Mouse (Mus musculus) kidney, embryonic 16.5 days (tissue): ENCODE data around the gene Tectb. TPM values are rescaled to one million over a fixed set of nuclear protein-coding genes. Genes with fewer than 3 reads are reported as not detected.
"Not testable (repeated sequence)": the region's sequence is repeated elsewhere in the genome, so short reads cannot be mapped to it uniquely, and the experiment has no call there.

ENCODE experiments used
- ATAC-seq: fragments of 200-750 bp; cut with Nextera tagmentation; 2 replicates; pipeline ENCODE4 v1.8.0; 2017; ENCODE audit warnings: moderate TSS enrichment; ENCODE audit not compliant: low FRiP score, low TSS enrichment
- H3K27ac ChIP-seq: fragments of 300-500 bp; sonication (generic); 2 replicates; pipeline ENCODE4 v1.5.1; 2014; ENCODE audit warnings: low read length
- H3K27me3 ChIP-seq: fragments of 300-500 bp; sonication (generic); 2 replicates; pipeline ENCODE4 v1.6.1; 2014; ENCODE audit warnings: low read length, control low read depth, mixed read lengths; ENCODE audit not compliant: insufficient read depth
- H3K36me3 ChIP-seq: fragments of 300-500 bp; sonication (generic); 2 replicates; pipeline ENCODE4 v1.6.1; 2014; ENCODE audit warnings: low read length, control low read depth, mixed read lengths; ENCODE audit not compliant: insufficient read depth
- H3K4me1 ChIP-seq: fragments of 300-500 bp; sonication (generic); 2 replicates; pipeline ENCODE4 v1.6.1; 2014; ENCODE audit warnings: low read length, control low read depth, mixed read lengths; ENCODE audit not compliant: insufficient read depth
- H3K4me2 ChIP-seq: fragments of 300-500 bp; sonication (generic); replicated peaks from 2 replicates; pipeline ENCODE4 v1.6.1; 2014; ENCODE audit warnings: low read depth, low read length
- H3K4me3 ChIP-seq: fragments of 300-500 bp; sonication (generic); 2 replicates; pipeline ENCODE4 v1.5.1; 2014; ENCODE audit warnings: mild to moderate bottlenecking, low read length
- H3K9ac ChIP-seq: fragments of 300-500 bp; sonication (generic); replicated peaks from 2 replicates; pipeline ENCODE4 v1.6.1; 2014; ENCODE audit warnings: low read length
- H3K9me3 ChIP-seq: fragments of 300-500 bp; sonication (generic); 2 replicates; pipeline ENCODE4 v1.6.1; 2016; ENCODE audit warnings: low read length, control low read depth
- WGBS: fragments of 180-500 bp; shearing (Covaris S2); extraction: QIAGEN DNeasy Blood & Tissue Kit; methylation state at CpG from one replicate; pipeline ENCODE4 v1.1.7; 2014; 5-methylcytosine and 5-hydroxymethylcytosine counted together
- polyA plus RNA-seq: library from polyadenylated mRNA; unstranded; fragments of >200 nt; fragmentation: Nextera tagmentation; extraction: Ambion mirVana; gene quantifications from 2 replicates; pipeline ENCODE4 v1.2.1, GENCODE M21; 2015

The Tectb gene
- polyA plus RNA-seq, 1 experiment from 2014 or later, result not detected

DNA sequence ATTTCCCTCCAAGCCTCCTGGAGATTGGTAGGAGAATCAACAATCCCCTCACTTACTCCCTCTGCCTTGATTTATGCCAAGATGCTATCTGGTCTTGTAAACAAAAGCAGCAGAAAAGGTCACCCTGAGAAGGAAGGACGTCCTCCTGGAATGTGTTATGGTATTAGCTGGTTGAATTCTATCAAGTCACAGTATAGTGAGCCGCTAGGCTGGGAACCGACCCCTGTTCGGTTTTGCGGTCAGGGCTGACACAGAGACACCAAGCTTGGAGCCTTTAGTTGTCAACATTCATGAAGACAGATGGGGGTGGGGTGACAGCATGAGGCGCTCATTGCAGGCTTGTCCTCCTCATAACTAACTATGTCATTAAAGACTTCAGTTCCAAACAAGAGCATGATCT, 20.7 kb upstream of the Tectb start:
- Histone ChIP-seq H3K4me2 (no peak overlapping the region), H3K9ac (no peak overlapping the region), H3K9me3 (no peaks in the 10 kb centered on the region), H3K27me3 (no peaks in the 10 kb centered on the region), H3K36me3 (no peaks in the 10 kb centered on the region), H3K4me1 (peaks cover 4% of the 10 kb centered on the region; the same call in 1 of the 2 replicates), H3K27ac (no peak overlapping the region), H3K4me3 (no peak overlapping the region)
- no peak for ATAC-seq
- WGBS, result 59% methylated on average over 6 of the region's 6 CpGs

GRCm38 (mm10) chr19:55162271-55162670, 18.3 kb upstream of the Tectb start:
- H3K27me3 ChIP-seq, result no peaks in the 10 kb centered on the region
- no peak overlapping the region for H3K4me2 ChIP-seq
- H3K9ac ChIP-seq, result no peak overlapping the region
- no peak overlapping the region for H3K4me3 ChIP-seq
- H3K27ac ChIP-seq, result no peak overlapping the region
- H3K9me3 ChIP-seq, result no peaks in the 10 kb centered on the region
- peaks cover 4% of the 10 kb centered on the region; the same call in 1 of the 2 replicates for H3K4me1 ChIP-seq
- WGBS, result 76% methylated on average over 4 of the region's 4 CpGs
- H3K36me3 ChIP-seq, result no peaks in the 10 kb centered on the region
- ATAC-seq, result no peak

DNA sequence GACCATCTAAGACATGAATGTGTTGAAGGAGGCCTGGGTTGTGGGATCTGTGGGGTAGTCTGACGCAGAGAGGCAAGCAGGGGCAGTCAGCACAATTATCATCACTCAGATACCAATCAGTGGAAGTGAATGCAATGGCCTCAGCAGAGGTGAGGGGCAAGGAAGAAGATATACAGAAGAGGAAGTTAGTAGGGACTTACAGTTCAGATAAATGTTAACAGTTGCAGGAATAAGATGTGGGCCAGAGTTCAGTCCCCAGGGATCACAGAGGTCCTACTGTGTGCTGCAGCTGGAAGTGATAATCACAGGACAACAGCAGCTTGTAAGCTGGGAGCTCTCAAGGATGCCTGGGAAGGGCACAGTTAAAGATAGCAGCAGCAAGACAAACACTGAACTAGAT, 16.4 kb upstream of the Tectb start:
- Histone ChIP-seq H3K27ac (no peak overlapping the region), H3K36me3 (no peaks in the 10 kb centered on the region), H3K4me1 (peaks cover 4% of the 10 kb centered on the region; the same call in 1 of the 2 replicates), H3K4me3 (no peak overlapping the region), H3K9ac (no peak overlapping the region), H3K27me3 (no peaks in the 10 kb centered on the region), H3K4me2 (no peak overlapping the region), H3K9me3 (no peaks in the 10 kb centered on the region)
- no peak for ATAC-seq
- WGBS, result 88% methylated on average over 1 of the region's 1 CpGs

DNA sequence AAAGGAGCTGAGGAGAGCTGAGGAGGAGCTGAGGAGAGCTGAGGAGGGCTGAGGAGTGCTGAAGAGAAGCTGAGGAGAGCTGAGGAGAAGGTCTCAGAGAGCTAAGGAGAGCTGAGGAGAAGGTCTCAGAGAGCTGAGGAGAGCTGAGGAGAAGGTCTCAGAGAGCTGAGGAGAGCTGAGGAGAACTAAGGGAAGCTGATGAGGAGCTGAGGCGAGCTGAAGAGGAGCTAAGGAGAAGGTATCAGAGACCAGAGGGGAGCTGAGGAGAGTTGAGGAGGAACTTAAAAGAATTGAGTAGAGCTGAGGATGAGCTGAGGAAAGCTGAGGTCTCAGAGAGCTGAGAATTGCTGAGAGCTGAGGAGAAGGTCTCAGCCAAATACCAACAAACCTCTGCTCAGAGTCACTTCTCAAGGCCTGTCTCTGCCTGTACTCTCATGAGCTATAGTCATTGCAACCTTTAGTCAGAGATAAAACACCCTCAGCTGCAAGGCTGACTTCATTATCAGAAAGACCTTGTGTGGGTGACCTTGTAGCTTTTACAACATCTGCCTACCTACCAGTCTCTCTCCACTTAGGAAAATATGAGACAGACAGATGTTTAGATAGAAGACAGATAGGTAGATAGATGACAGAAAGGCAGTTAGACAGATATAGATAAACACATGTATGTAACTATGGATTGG, 15.2 kb upstream of the Tectb start:
- 81% methylated on average over 1 of the region's 1 CpGs for WGBS
- peaks cover 7% of the 10 kb centered on the region for H3K9me3 ChIP-seq
- no peaks in the 10 kb centered on the region for H3K36me3 ChIP-seq
- no peaks in the 10 kb centered on the region for H3K27me3 ChIP-seq
- no peaks in the 10 kb centered on the region for H3K4me1 ChIP-seq
- H3K4me2 ChIP-seq, result no peak overlapping the region
- no peak for ATAC-seq
- no peak overlapping the region for H3K27ac ChIP-seq
- H3K9ac ChIP-seq, result no peak overlapping the region
- H3K4me3 ChIP-seq, result no peak overlapping the region

DNA sequence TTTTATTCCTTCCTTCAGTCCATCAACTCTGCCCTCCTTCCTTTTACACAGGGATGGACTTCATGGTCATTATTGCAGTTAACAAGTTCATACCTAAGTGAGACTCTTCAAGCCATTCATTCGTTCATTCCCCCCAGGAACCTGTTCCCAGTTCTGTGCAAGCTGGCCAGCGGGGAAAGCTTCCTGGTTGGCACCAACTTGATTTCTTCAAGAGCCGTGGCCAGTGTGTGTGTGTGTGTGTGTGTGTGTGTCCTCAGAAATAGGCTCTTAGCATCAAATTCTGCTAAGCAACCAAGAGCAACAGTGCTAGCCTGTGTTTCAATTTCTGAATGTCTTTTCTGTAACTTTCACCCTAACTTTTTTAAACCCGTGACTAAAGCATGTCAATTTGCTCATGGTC, 14.6 kb upstream of the Tectb start:
- no peak overlapping the region for H3K4me2 ChIP-seq
- H3K9ac ChIP-seq, result no peak overlapping the region
- 78% methylated on average over 4 of the region's 4 CpGs for WGBS
- H3K4me3 ChIP-seq, result no peak overlapping the region
- no peak for ATAC-seq
- peaks cover 9% of the 10 kb centered on the region for H3K9me3 ChIP-seq
- no peaks in the 10 kb centered on the region for H3K27me3 ChIP-seq
- H3K4me1 ChIP-seq, result no peaks in the 10 kb centered on the region
- no peak overlapping the region for H3K27ac ChIP-seq
- no peaks in the 10 kb centered on the region for H3K36me3 ChIP-seq

GRCm38 (mm10) chr19:55166741-55167140, 13.8 kb upstream of the Tectb start:
- WGBS, result 81% methylated on average over 2 of the region's 2 CpGs
- no peak for ATAC-seq
- H3K36me3 ChIP-seq, result no peaks in the 10 kb centered on the region

DNA sequence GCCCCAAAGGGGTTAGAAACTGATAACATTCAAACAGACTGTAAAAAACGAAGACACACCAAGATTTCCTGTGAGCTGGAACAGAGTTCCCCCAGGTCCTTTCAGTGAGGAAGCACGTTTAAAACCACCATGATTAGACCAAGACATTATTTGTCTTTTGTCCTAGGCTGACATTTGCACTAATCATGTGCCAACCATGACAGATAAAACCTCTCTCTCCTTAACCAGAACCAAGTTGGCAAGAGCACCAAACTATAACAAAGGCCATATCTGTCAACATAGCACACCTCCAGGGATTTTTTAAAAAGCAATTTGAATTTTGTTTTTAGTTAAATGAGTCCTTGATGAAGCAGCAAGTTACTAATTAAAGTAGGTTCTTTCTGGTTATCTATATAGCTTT, 12.8 kb upstream of the Tectb start:
- no peaks in the 10 kb centered on the region for H3K4me1 ChIP-seq
- ATAC-seq, result no peak
- H3K9me3 ChIP-seq, result peaks cover 9% of the 10 kb centered on the region
- no peak overlapping the region for H3K27ac ChIP-seq
- H3K4me2 ChIP-seq, result no peak overlapping the region
- 64% methylated on average over 2 of the region's 2 CpGs for WGBS
- no peak overlapping the region for H3K4me3 ChIP-seq
- H3K9ac ChIP-seq, result no peak overlapping the region
- no peaks in the 10 kb centered on the region for H3K27me3 ChIP-seq
- H3K36me3 ChIP-seq, result no peaks in the 10 kb centered on the region

More at GRCm38 (mm10) chr19:55166741-55167140, 13.8 kb upstream of the Tectb start:
- H3K4me2 ChIP-seq, result no peak overlapping the region
- no peaks in the 10 kb centered on the region for H3K4me1 ChIP-seq
- H3K27me3 ChIP-seq, result no peaks in the 10 kb centered on the region
- H3K4me3 ChIP-seq, result no peak overlapping the region
- no peak overlapping the region for H3K27ac ChIP-seq
- H3K9me3 ChIP-seq, result peaks cover 9% of the 10 kb centered on the region
- no peak overlapping the region for H3K9ac ChIP-seq

DNA sequence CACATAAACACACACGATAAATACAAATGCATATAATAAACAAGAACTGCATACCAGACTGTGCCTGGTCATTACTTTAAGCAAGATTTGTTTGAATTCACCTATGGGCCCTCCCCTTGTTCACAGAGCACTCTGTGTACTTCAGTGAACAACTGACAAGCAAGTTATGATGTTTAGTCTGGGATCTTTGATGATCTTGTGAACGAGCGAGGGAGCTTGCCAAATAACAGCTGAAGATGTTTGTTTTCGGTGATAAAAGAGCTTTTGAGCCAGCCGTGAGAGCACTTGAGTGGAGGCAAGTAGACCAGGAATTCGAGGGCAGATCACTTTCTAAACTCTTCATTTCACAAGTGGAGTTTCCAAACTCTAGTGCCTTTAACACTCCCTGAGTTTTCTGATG, 12.2 kb upstream of the Tectb start:
- 69% methylated on average over 6 of the region's 6 CpGs for WGBS
- H3K9me3 ChIP-seq, result peaks cover 9% of the 10 kb centered on the region
- H3K36me3 ChIP-seq, result no peaks in the 10 kb centered on the region
- H3K9ac ChIP-seq, result no peak overlapping the region
- no peaks in the 10 kb centered on the region for H3K27me3 ChIP-seq
- no peak overlapping the region for H3K27ac ChIP-seq
- no peak for ATAC-seq
- H3K4me2 ChIP-seq, result no peak overlapping the region
- no peak overlapping the region for H3K4me3 ChIP-seq
- H3K4me1 ChIP-seq, result no peaks in the 10 kb centered on the region

DNA sequence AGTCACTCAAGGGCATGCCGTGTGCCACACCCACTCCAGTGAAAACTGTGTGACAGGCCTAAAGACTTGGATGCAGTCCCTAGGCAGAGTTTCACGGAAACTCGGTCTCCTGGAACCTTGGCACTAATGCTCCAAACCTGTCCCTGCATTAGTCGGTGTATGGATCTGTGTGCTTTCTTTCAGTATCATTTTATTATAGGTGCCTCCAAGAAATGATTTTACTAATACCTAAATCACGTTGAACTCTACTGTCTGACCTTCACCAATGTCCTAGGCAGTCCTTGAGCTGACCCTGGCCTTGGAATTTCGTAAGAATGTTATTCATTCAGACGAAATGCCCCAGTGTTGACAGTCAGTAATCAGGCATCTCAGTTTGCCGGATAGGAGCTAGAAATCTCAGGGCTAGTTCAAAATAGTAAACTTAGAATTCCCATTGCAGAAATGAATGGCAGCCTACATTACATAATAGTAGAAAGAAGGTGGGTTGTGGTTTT, 11.2 kb upstream of the Tectb start:
- 92% methylated on average over 8 of the region's 8 CpGs for WGBS

GRCm38 (mm10) chr19:55170399-55170798, 10.1 kb upstream of the Tectb start:
- Histone ChIP-seq H3K9ac (no peak overlapping the region), H3K27ac (no peak overlapping the region), H3K36me3 (no peaks in the 10 kb centered on the region), H3K4me2 (no peak overlapping the region), H3K27me3 (no peaks in the 10 kb centered on the region), H3K4me3 (no peak overlapping the region), H3K4me1 (no peaks in the 10 kb centered on the region), H3K9me3 (peaks cover 9% of the 10 kb centered on the region)
- no peak for ATAC-seq

More for the DNA sequence above, 11.2 kb upstream of the Tectb start:
- not testable (repeated sequence) for H3K27ac ChIP-seq, H3K9me3 ChIP-seq, H3K9ac ChIP-seq, H3K36me3 ChIP-seq, H3K27me3 ChIP-seq, H3K4me2 ChIP-seq, H3K4me3 ChIP-seq, ATAC-seq, H3K4me1 ChIP-seq
